Mouse (Mus musculus): ENCODE results near the gene Sh3gl2.

The Sh3gl2 gene

GRCm38 (mm10) chr4:85416466-85416865 is 211.5 kb downstream of the Sh3gl2 start:
- no peak for DNase-seq (ENCODE audit: low read depth)

GRCm38 (mm10) chr4:85420429-85420828 is 215.5 kb downstream of the Sh3gl2 start:
- no peak for DNase-seq (ENCODE audit: low read depth)

- no peak for DNase-seq (ENCODE audit: low read depth)
Measured at GRCm38 (mm10) chr4:85426211-85426610, 221.3 kb downstream of the Sh3gl2 start.

GRCm38 (mm10) chr4:85432786-85433185 is 227.9 kb downstream of the Sh3gl2 start:
- DNase-seq (ENCODE audit: low read depth) = no peak

- no peak for DNase-seq (ENCODE audit: low read depth)
Measured at GRCm38 (mm10) chr4:85434734-85435133, 229.8 kb downstream of the Sh3gl2 start.

GRCm38 (mm10) chr4:85438813-85439212 is 233.9 kb downstream of the Sh3gl2 start:
- DNase-seq (ENCODE audit: low read depth) = no peak

GRCm38 (mm10) chr4:85483586-85483985 is 278.7 kb downstream of the Sh3gl2 start:
- DNase-seq (ENCODE audit: low read depth) = no peak

GRCm38 (mm10) chr4:85486316-85486946 is 281.5 kb downstream of the Sh3gl2 start:
- no peak for DNase-seq (ENCODE audit: low read depth)

- DNase-seq (ENCODE audit: low read depth) = no peak
Measured at GRCm38 (mm10) chr4:85505718-85506117, 300.8 kb downstream of the Sh3gl2 start.

GRCm38 (mm10) chr4:85506976-85507375 is 302.1 kb downstream of the Sh3gl2 start:
- DNase-seq (ENCODE audit: low read depth) = no peak

- no peak for DNase-seq (ENCODE audit: low read depth)
Measured at GRCm38 (mm10) chr4:85507491-85507890, 302.6 kb downstream of the Sh3gl2 start.

- no peak for DNase-seq (ENCODE audit: low read depth)
Measured at GRCm38 (mm10) chr4:85513288-85513687, 308.4 kb downstream of the Sh3gl2 start.

- no peak for DNase-seq (ENCODE audit: low read depth)
Measured at GRCm38 (mm10) chr4:85513792-85514191, 308.9 kb downstream of the Sh3gl2 start, which contains the start of gene Adamtsl1. Gene Adamtsl1, plus strand, starts transcription at chr4:85514172.

- DNase-seq (ENCODE audit: low read depth) = no peak
Measured at GRCm38 (mm10) chr4:85514205-85514681, 309.3 kb downstream of the Sh3gl2 start.

GRCm38 (mm10) chr4:85526966-85527566 is 322.1 kb downstream of the Sh3gl2 start:
- no peak for DNase-seq (ENCODE audit: low read depth)

- no peak for DNase-seq (ENCODE audit: low read depth)
Measured at GRCm38 (mm10) chr4:85529852-85530251, 324.9 kb downstream of the Sh3gl2 start.

- no peak for DNase-seq (ENCODE audit: low read depth)
Measured at GRCm38 (mm10) chr4:85539677-85540076, 334.8 kb downstream of the Sh3gl2 start.

GRCm38 (mm10) chr4:85543221-85543620 is 338.3 kb downstream of the Sh3gl2 start:
- DNase-seq (ENCODE audit: low read depth) = no peak

- no peak for DNase-seq (ENCODE audit: low read depth)
Measured at GRCm38 (mm10) chr4:85554696-85555095, 349.8 kb downstream of the Sh3gl2 start.

- DNase-seq (ENCODE audit: low read depth) = no peak
Measured at GRCm38 (mm10) chr4:85559753-85560152, 354.8 kb downstream of the Sh3gl2 start.

- DNase-seq (ENCODE audit: low read depth) = no peak
Measured at GRCm38 (mm10) chr4:85585426-85585825, 380.5 kb downstream of the Sh3gl2 start.

GRCm38 (mm10) chr4:85588928-85589327 is 384.0 kb downstream of the Sh3gl2 start:
- DNase-seq (ENCODE audit: low read depth) = no peak

- no peak for DNase-seq (ENCODE audit: low read depth)
Measured at GRCm38 (mm10) chr4:85591037-85591436, 386.1 kb downstream of the Sh3gl2 start.

- DNase-seq (ENCODE audit: low read depth) = no peak
Measured at GRCm38 (mm10) chr4:85594159-85594558, 389.2 kb downstream of the Sh3gl2 start.

Measured in naive thymus-derived CD4-positive, alpha-beta T cell, adult 2 months (primary cell).